Mouse (Mus musculus): ENCODE results near the gene Csrnp3.
"Not testable (repeated sequence)": the region's sequence is repeated elsewhere in the genome, so short reads cannot be mapped to it uniquely, and the experiment has no call there.

Gene Csrnp3

GRCm38 (mm10) chr2:65845551-65845950 lies at the start of gene Csrnp3:
TSS of gene Csrnp3 (plus strand) at chr2:65845767.
- no peak for DNase-seq

GRCm38 (mm10) chr2:65801054-65801709 lies 44.4 kb upstream of the Csrnp3 start:
- DNase-seq = no peak

- no peak for DNase-seq
These were observed 39.0 kb upstream of the Csrnp3 start for GRCm38 (mm10) chr2:65806556-65806955.

- DNase-seq = not testable (repeated sequence)
These were observed 34.4 kb upstream of the Csrnp3 start for GRCm38 (mm10) chr2:65811203-65811602.

- no peak for DNase-seq
These were observed 27.3 kb upstream of the Csrnp3 start for GRCm38 (mm10) chr2:65818080-65818796.

GRCm38 (mm10) chr2:65820114-65820769 lies 25.3 kb upstream of the Csrnp3 start:
- DNase-seq = no peak

- DNase-seq = no peak
These were observed 19.3 kb upstream of the Csrnp3 start for GRCm38 (mm10) chr2:65826314-65826713.

GRCm38 (mm10) chr2:65826801-65827200 lies 18.8 kb upstream of the Csrnp3 start:
- DNase-seq = no peak

- DNase-seq = no peak
These were observed 16.9 kb upstream of the Csrnp3 start for GRCm38 (mm10) chr2:65828699-65829098.

GRCm38 (mm10) chr2:65832738-65833395 lies 12.7 kb upstream of the Csrnp3 start:
- DNase-seq = no peak

GRCm38 (mm10) chr2:65833421-65833820 lies 12.1 kb upstream of the Csrnp3 start:
- DNase-seq = no peak

- no peak for DNase-seq
These were observed 4.0 kb upstream of the Csrnp3 start for GRCm38 (mm10) chr2:65841606-65842005.

GRCm38 (mm10) chr2:65842356-65842755 lies 3.2 kb upstream of the Csrnp3 start:
- DNase-seq = no peak

GRCm38 (mm10) chr2:65846000-65846755 lies 611 bp downstream of the Csrnp3 start:
- no peak for DNase-seq

- DNase-seq = no peak
These were observed 2.0 kb downstream of the Csrnp3 start for GRCm38 (mm10) chr2:65847463-65848110.

GRCm38 (mm10) chr2:65848706-65849105 lies 3.1 kb downstream of the Csrnp3 start:
- no peak for DNase-seq

- DNase-seq = not testable (repeated sequence)
These were observed 4.7 kb downstream of the Csrnp3 start for GRCm38 (mm10) chr2:65850282-65850681.

- DNase-seq = no peak
These were observed 11.2 kb downstream of the Csrnp3 start for GRCm38 (mm10) chr2:65856791-65857190.

- DNase-seq = no peak
These were observed 14.5 kb downstream of the Csrnp3 start for GRCm38 (mm10) chr2:65859767-65860727.

GRCm38 (mm10) chr2:65864778-65865339 lies 19.3 kb downstream of the Csrnp3 start:
- no peak for DNase-seq
